Mouse (Mus musculus) lung, postnatal 0 days (tissue): Measurements from ENCODE around the gene Fzd4. TPM values are rescaled to one million over a fixed set of nuclear protein-coding genes. Genes with fewer than 3 reads are reported as not detected.

Experiments used
- ATAC-seq: fragments of 200-750 bp; cut with Nextera tagmentation; 2 replicates; pipeline ENCODE4 v1.8.0; 2017; ENCODE audit warnings: moderate library complexity
- DNase-seq: peaks from one replicate; pipeline ENCODE4 v3.0.0-alpha.2; 2016; ENCODE audit warnings: low spot score
- H3K27ac ChIP-seq: fragments of 300-500 bp; sonication (generic); 2 replicates; pipeline ENCODE4 v1.5.1; 2014; ENCODE audit warnings: antibody characterized with exemption, mild to moderate bottlenecking, low read length, mixed read lengths
- H3K27me3 ChIP-seq: fragments of 300-500 bp; sonication (generic); replicated peaks from 2 replicates; pipeline ENCODE4 v1.6.1; 2014; ENCODE audit warnings: low read length, mixed read lengths; ENCODE audit not compliant: insufficient read depth
- H3K36me3 ChIP-seq: fragments of 300-500 bp; sonication (generic); 2 replicates; pipeline ENCODE4 v1.6.1; 2014; ENCODE audit warnings: low read length, mixed read lengths; ENCODE audit not compliant: insufficient read depth
- H3K4me1 ChIP-seq: fragments of 300-500 bp; sonication (generic); 2 replicates; pipeline ENCODE4 v1.6.1; 2014; ENCODE audit warnings: antibody characterized with exemption, low read depth, low read length, mixed read lengths; ENCODE audit not compliant: insufficient read depth
- H3K4me2 ChIP-seq: fragments of 300-500 bp; sonication (generic); replicated peaks from 2 replicates; pipeline ENCODE4 v1.6.1; 2014; ENCODE audit warnings: low read depth, mild to moderate bottlenecking, low read length, moderate library complexity, mixed read lengths
- H3K4me3 ChIP-seq: fragments of 300-500 bp; sonication (generic); 2 replicates; pipeline ENCODE4 v1.5.1; 2014; ENCODE audit warnings: low read depth, low read length
- H3K9ac ChIP-seq: fragments of 300-500 bp; sonication (generic); replicated peaks from 2 replicates; pipeline ENCODE4 v1.6.1; 2014; ENCODE audit warnings: low read depth, mild to moderate bottlenecking
- H3K9me3 ChIP-seq: fragments of 300-500 bp; sonication (generic); 2 replicates; pipeline ENCODE4 v1.6.1; 2016; ENCODE audit warnings: low read length, mixed read lengths
- CTCF ChIP-seq: IDR thresholded peaks from 2 replicates; pipeline ENCODE4 v1.5.1; 2016; ENCODE audit warnings: antibody characterized with exemption, mild to moderate bottlenecking
- EP300 ChIP-seq: IDR thresholded peaks from 2 replicates; pipeline ENCODE4 v1.6.1; 2016; ENCODE audit warnings: antibody characterized with exemption, mild to moderate bottlenecking, control low read depth
- WGBS: fragments of 180-500 bp; shearing (Covaris S2); extraction: QIAGEN DNeasy Blood & Tissue Kit; methylation state at CpG from one replicate; pipeline ENCODE4 v1.1.7; 2014; 5-methylcytosine and 5-hydroxymethylcytosine counted together
- polyA plus RNA-seq: library from polyadenylated mRNA; unstranded; fragments of >200 nt; fragmentation: Nextera tagmentation; extraction: Ambion mirVana; gene quantifications from 2 replicates; pipeline ENCODE4 v1.2.1, GENCODE M21; 2015

Fzd4 gene
- polyA plus RNA-seq, 1 experiment from 2014 or later = 14.3 TPM

DNA sequence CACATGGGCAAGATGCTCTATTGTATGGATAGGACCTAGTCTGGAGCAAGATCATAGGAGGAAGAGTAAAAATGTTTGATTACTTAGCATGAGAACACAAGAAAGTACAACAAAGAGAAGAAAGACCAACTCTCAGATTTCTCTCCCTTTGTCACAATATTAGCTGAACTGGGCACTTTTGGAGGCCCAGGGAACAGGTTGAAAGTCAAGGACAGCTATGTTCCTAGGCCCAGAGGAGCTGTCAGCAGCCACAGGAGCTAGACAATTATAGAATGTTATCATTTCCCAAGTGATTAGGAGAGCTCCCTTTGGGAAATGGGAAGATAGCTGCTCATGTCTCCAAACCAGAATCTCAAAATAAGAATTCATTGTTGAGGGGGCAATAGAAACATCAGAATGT lies 56.8 kb downstream of the Fzd4 start:
- H3K27ac ChIP-seq = no peak overlapping the region
- H3K4me2 ChIP-seq = no peak overlapping the region
- no peaks in the 10 kb centered on the region for H3K4me1 ChIP-seq
- H3K4me3 ChIP-seq = no peak overlapping the region
- H3K9me3 ChIP-seq = no peaks in the 10 kb centered on the region
- H3K27me3 ChIP-seq = no peaks in the 10 kb centered on the region
- no peak for ATAC-seq
- no peak for DNase-seq
- H3K9ac ChIP-seq = no peak overlapping the region
- TF ChIP-seq EP300 (no peak), CTCF (no peak)
- no peaks in the 10 kb centered on the region for H3K36me3 ChIP-seq

DNA sequence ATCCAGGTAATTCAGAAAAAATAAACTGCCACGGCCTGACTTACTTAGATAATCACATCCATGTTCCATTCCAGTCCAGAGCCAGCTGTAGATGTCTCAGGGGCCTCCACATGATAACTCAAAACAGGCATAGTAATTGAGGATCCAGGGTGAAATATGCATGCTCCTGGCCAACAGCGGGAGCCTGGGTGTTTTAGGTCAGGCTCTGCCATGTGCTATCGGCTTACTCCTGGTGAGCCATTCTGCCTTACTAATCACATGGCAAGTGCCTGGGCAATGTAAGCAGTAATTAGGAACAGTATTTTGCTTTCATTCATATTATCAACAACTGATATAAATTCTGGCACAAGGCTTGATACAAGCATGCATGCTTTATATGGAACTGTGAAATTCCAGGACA lies 57.2 kb downstream of the Fzd4 start:
- no peak for DNase-seq
- Histone ChIP-seq H3K36me3 (no peaks in the 10 kb centered on the region), H3K4me3 (no peak overlapping the region), H3K27me3 (no peaks in the 10 kb centered on the region), H3K4me2 (no peak overlapping the region), H3K9me3 (no peaks in the 10 kb centered on the region), H3K27ac (no peak overlapping the region), H3K9ac (no peak overlapping the region), H3K4me1 (no peaks in the 10 kb centered on the region)
- ATAC-seq = no peak
- no peak for TF ChIP-seq EP300
- no peak for TF ChIP-seq CTCF
- WGBS = 78% methylated on average over 3 of the region's 3 CpGs

Other genes with a start within 250 kb of the Fzd4 start
- 21.7 and 26.1 TPM in 2 replicates for gene Tmem135, start 133 bp upstream of the Fzd4 start, polyA plus RNA-seq
- gene Prss23, start 122.8 kb downstream of the Fzd4 start, polyA plus RNA-seq = 78.6 and 86.6 TPM in 2 replicates
- 2.9 and 3.2 TPM in 2 replicates for gene Me3, start 228.0 kb downstream of the Fzd4 start, polyA plus RNA-seq